Mouse (Mus musculus): ENCODE measurements at regions not wholly inside any gene's neighbourhood (a gene's known extent, or its start where the extent isn't known, plus 50 kb on each side); places are given as distances from the start of the nearest gene placed in this dataset.
"Not testable (repeated sequence)": the region's sequence is repeated elsewhere in the genome, so short reads cannot be mapped to it uniquely, and the experiment has no call there.

- no peak for DNase-seq (ENCODE audit: low spot score)
These were observed 103.7 kb upstream of the Arhgap42 start for GRCm38 (mm10) chr9:9342456-9343185.

- no peak for DNase-seq (ENCODE audit: low spot score)
These were observed 79.7 kb upstream of the Arhgap42 start for GRCm38 (mm10) chr9:9318624-9319023.

- DNase-seq (ENCODE audit: low spot score): no peak
These were observed 77.1 kb upstream of the Arhgap42 start for GRCm38 (mm10) chr9:9316021-9316420.

- no peak for DNase-seq (ENCODE audit: low spot score)
These were observed 73.4 kb upstream of the Arhgap42 start for GRCm38 (mm10) chr9:9312274-9312673.

DNA sequence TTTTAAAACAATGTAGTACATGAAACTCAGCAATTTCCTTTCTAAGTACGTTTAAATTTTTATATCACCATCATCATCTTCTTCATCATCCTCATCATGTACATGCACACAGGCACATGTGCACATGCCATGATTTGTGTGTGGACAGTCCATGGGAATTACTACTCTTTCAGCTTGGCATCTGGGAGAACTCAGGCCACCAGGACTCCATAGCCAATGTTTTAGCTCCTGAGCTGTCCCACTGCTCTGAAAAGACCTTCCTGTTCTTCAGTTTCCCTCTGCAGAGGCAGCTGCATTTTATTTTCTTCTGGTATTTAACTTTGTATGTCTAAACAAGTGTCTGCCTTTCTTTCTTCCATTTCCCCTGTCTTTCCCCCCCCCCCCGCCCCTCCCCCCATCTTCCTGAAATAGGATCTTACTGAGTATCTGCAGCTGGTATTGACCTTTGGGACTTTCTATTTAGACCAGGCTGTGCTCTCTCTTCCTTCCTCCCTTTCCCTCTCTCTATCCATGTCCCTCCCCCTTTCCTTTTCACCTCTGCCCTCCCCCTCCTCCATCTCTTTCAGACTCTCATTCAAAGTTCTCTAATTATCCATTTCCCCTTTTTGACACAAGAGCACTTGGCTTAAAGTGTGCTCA lies 72.8 kb upstream of the Arhgap42 start:
- DNase-seq (ENCODE audit: low spot score): no peak

- DNase-seq (ENCODE audit: low spot score): not testable (repeated sequence)
These were observed 72.2 kb upstream of the Arhgap42 start for GRCm38 (mm10) chr9:9311040-9311583.

GRCm38 (mm10) chr9:9290767-9291166 lies 51.9 kb upstream of the Arhgap42 start:
- no peak for DNase-seq (ENCODE audit: low spot score)

GRCm38 (mm10) chr9:9289570-9289969 lies 50.7 kb upstream of the Arhgap42 start:
- no peak for DNase-seq (ENCODE audit: low spot score)

Data from layer of hippocampus, adult 11-12 months (tissue).